Mouse (Mus musculus): Measurements from ENCODE around the gene Kif5a. TPM values are rescaled to one million over a fixed set of nuclear protein-coding genes. Genes with fewer than 3 reads are reported as not detected.

Gene Kif5a
- polyA plus RNA-seq, 1 experiment from 2014 or later = 0.67 TPM

- WGBS (ENCODE audit: missing documents) = 36% methylated on average over 4 of the region's 4 CpGs
- no peak overlapping the region for H3K27ac ChIP-seq
- H3K36me3 ChIP-seq (ENCODE audit: inconsistent target) = peaks cover 29% of the 10 kb centered on the region
- peak overlapping the region; percentile 87; the same call in 1 of the 2 replicates for H3K4me3 ChIP-seq (ENCODE audit: inconsistent target)
- H3K79me2 ChIP-seq (ENCODE audit: inconsistent target) = peaks cover 43% of the 10 kb centered on the region
Measured at GRCm38 (mm10) chr10:127265727-127266111, 2.6 kb upstream of the Kif5a start.

- Histone ChIP-seq H3K36me3 (ENCODE audit: inconsistent target) (peaks cover 22% of the 10 kb centered on the region), H3K27ac (no peak overlapping the region), H3K79me2 (ENCODE audit: inconsistent target) (peaks cover 35% of the 10 kb centered on the region), H3K4me3 (ENCODE audit: inconsistent target) (no peak overlapping the region)
- 86% methylated on average over 4 of the region's 4 CpGs for WGBS (ENCODE audit: missing documents)
Measured at GRCm38 (mm10) chr10:127264971-127265370, 1.8 kb upstream of the Kif5a start.

GRCm38 (mm10) chr10:127264336-127264735 is 1.2 kb upstream of the Kif5a start:
- peaks cover 16% of the 10 kb centered on the region for H3K36me3 ChIP-seq (ENCODE audit: inconsistent target)
- peaks cover 29% of the 10 kb centered on the region for H3K79me2 ChIP-seq (ENCODE audit: inconsistent target)
- H3K4me3 ChIP-seq (ENCODE audit: inconsistent target) = no peak overlapping the region
- WGBS (ENCODE audit: missing documents) = 78% methylated on average over 8 of the region's 8 CpGs
- H3K27ac ChIP-seq = no peak overlapping the region

- WGBS (ENCODE audit: missing documents) = 63% methylated on average over 2 of the region's 3 CpGs
- Histone ChIP-seq H3K36me3 (ENCODE audit: inconsistent target) (peaks cover 9% of the 10 kb centered on the region; the same call in 1 of the 2 replicates), H3K4me3 (ENCODE audit: inconsistent target) (no peak overlapping the region), H3K27ac (no peak overlapping the region), H3K79me2 (ENCODE audit: inconsistent target) (peaks cover 22% of the 10 kb centered on the region)
Measured at GRCm38 (mm10) chr10:127263631-127264030, 483 bp upstream of the Kif5a start.

GRCm38 (mm10) chr10:127261706-127262547 is 1.2 kb downstream of the Kif5a start:
- H3K27ac ChIP-seq = no peak overlapping the region
- H3K36me3 ChIP-seq (ENCODE audit: inconsistent target) = no peaks in the 10 kb centered on the region
- no peak overlapping the region for H3K4me3 ChIP-seq (ENCODE audit: inconsistent target)
- peaks cover 5% of the 10 kb centered on the region for H3K79me2 ChIP-seq (ENCODE audit: inconsistent target)
- WGBS (ENCODE audit: missing documents) = 77% methylated on average over 15 of the region's 15 CpGs

- Histone ChIP-seq H3K27ac (no peak overlapping the region), H3K79me2 (ENCODE audit: inconsistent target) (no peaks in the 10 kb centered on the region), H3K4me3 (ENCODE audit: inconsistent target) (no peak overlapping the region), H3K36me3 (ENCODE audit: inconsistent target) (no peaks in the 10 kb centered on the region)
- 7% methylated on average over 8 of the region's 8 CpGs for WGBS (ENCODE audit: missing documents)
Measured at GRCm38 (mm10) chr10:127258489-127258888, 4.7 kb downstream of the Kif5a start.

- Histone ChIP-seq H3K4me3 (ENCODE audit: inconsistent target) (no peak overlapping the region), H3K79me2 (ENCODE audit: inconsistent target) (no peaks in the 10 kb centered on the region), H3K36me3 (ENCODE audit: inconsistent target) (no peaks in the 10 kb centered on the region), H3K27ac (no peak overlapping the region)
- WGBS (ENCODE audit: missing documents) = 77% methylated on average over 6 of the region's 6 CpGs
Measured at GRCm38 (mm10) chr10:127257790-127258189, 5.4 kb downstream of the Kif5a start.

- 52% methylated on average over 10 of the region's 14 CpGs for WGBS (ENCODE audit: missing documents)
- H3K4me3 ChIP-seq (ENCODE audit: inconsistent target) = no peak overlapping the region
Measured at GRCm38 (mm10) chr10:127255625-127256345, 7.4 kb downstream of the Kif5a start.

GRCm38 (mm10) chr10:127250810-127251209 is 12.3 kb downstream of the Kif5a start:
- WGBS (ENCODE audit: missing documents) = 30% methylated on average over 5 of the region's 5 CpGs

More at GRCm38 (mm10) chr10:127255625-127256345, 7.4 kb downstream of the Kif5a start:
- Histone ChIP-seq H3K27ac (no peak overlapping the region), H3K79me2 (ENCODE audit: inconsistent target) (no peaks in the 10 kb centered on the region), H3K36me3 (ENCODE audit: inconsistent target) (no peaks in the 10 kb centered on the region)

GRCm38 (mm10) chr10:127238241-127238824 is 24.8 kb downstream of the Kif5a start:
- Histone ChIP-seq H3K27ac (no peak overlapping the region), H3K4me3 (ENCODE audit: inconsistent target) (no peak overlapping the region), H3K36me3 (ENCODE audit: inconsistent target) (no peaks in the 10 kb centered on the region), H3K79me2 (ENCODE audit: inconsistent target) (no peaks in the 10 kb centered on the region)
- 82% methylated on average over 18 of the region's 18 CpGs for WGBS (ENCODE audit: missing documents)

More at GRCm38 (mm10) chr10:127250810-127251209, 12.3 kb downstream of the Kif5a start:
- H3K79me2 ChIP-seq (ENCODE audit: inconsistent target) = no peaks in the 10 kb centered on the region
- no peaks in the 10 kb centered on the region for H3K36me3 ChIP-seq (ENCODE audit: inconsistent target)
- H3K4me3 ChIP-seq (ENCODE audit: inconsistent target) = no peak overlapping the region
- H3K27ac ChIP-seq = no peak overlapping the region

- 87% methylated on average over 9 of the region's 9 CpGs for WGBS (ENCODE audit: missing documents)
Measured at GRCm38 (mm10) chr10:127236541-127236940, 26.6 kb downstream of the Kif5a start.

GRCm38 (mm10) chr10:127233141-127233540 is 30.0 kb downstream of the Kif5a start:
- Histone ChIP-seq H3K27ac (no peak overlapping the region), H3K4me3 (ENCODE audit: inconsistent target) (no peak overlapping the region), H3K36me3 (ENCODE audit: inconsistent target) (no peaks in the 10 kb centered on the region), H3K79me2 (ENCODE audit: inconsistent target) (no peaks in the 10 kb centered on the region)
- 93% methylated on average over 7 of the region's 9 CpGs for WGBS (ENCODE audit: missing documents)

More at GRCm38 (mm10) chr10:127236541-127236940, 26.6 kb downstream of the Kif5a start:
- Histone ChIP-seq H3K36me3 (ENCODE audit: inconsistent target) (no peaks in the 10 kb centered on the region), H3K79me2 (ENCODE audit: inconsistent target) (no peaks in the 10 kb centered on the region), H3K4me3 (ENCODE audit: inconsistent target) (no peak overlapping the region), H3K27ac (no peak overlapping the region)

- Histone ChIP-seq H3K4me3 (ENCODE audit: inconsistent target) (no peak overlapping the region), H3K36me3 (ENCODE audit: inconsistent target) (no peaks in the 10 kb centered on the region), H3K27ac (no peak overlapping the region), H3K79me2 (ENCODE audit: inconsistent target) (no peaks in the 10 kb centered on the region)
- WGBS (ENCODE audit: missing documents) = 75% methylated on average over 13 of the region's 14 CpGs
Measured at GRCm38 (mm10) chr10:127231741-127232140, 31.4 kb downstream of the Kif5a start.

- Histone ChIP-seq H3K36me3 (ENCODE audit: inconsistent target) (no peaks in the 10 kb centered on the region), H3K79me2 (ENCODE audit: inconsistent target) (no peaks in the 10 kb centered on the region), H3K4me3 (ENCODE audit: inconsistent target) (no peak overlapping the region), H3K27ac (no peak overlapping the region)
- WGBS (ENCODE audit: missing documents) = 23% methylated on average over 12 of the region's 12 CpGs
Measured at GRCm38 (mm10) chr10:127230693-127231092, 32.5 kb downstream of the Kif5a start.
